Mouse (Mus musculus): ENCODE data around the gene Ltbr. TPM values are rescaled to one million over a fixed set of nuclear protein-coding genes. Genes with fewer than 3 reads are reported as not detected.

The Ltbr gene
- 50.3 and 70.1 TPM in 2 replicates for polyA plus RNA-seq (2015; fragmentation: Nextera tagmentation; extraction: Ambion mirVana)

DNA sequence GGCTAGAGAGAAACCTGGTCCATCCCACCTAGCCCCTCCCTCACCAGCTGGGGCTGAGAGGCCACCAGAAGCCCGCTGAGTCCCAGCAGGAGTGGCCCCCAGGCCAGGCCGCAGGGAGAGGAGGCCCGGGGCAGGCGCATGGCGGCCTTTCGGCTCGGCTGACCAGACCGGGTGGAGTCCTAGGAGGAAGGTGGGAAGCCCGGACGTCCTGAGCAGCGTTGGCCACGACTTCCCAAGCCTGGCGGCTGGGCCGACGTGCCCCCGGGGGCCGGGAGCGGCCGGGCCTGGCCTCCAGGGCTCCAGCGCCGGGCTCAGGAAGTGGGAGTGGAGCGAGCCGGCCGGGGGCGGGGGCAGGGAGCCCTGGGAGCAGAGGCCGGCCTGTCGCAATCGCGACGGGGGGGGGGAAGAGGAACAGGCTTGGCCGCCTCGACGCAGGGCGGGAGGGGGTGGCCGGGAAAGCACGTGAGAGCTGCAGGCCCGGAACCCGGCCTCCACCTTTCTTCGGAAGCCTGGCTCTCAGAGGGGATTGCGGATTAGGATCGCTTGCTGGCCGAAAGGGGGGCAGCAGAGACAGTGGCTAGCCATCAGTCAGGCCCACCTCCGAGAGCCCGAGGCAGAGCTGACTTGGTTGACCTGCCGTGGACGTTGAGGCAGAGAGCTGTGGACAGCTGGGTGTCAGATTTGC lies at the start of gene Ltbr:
Gene Ltbr (minus strand): TSS at position 340 of the 685 bp plus-strand sequence.

DNA sequence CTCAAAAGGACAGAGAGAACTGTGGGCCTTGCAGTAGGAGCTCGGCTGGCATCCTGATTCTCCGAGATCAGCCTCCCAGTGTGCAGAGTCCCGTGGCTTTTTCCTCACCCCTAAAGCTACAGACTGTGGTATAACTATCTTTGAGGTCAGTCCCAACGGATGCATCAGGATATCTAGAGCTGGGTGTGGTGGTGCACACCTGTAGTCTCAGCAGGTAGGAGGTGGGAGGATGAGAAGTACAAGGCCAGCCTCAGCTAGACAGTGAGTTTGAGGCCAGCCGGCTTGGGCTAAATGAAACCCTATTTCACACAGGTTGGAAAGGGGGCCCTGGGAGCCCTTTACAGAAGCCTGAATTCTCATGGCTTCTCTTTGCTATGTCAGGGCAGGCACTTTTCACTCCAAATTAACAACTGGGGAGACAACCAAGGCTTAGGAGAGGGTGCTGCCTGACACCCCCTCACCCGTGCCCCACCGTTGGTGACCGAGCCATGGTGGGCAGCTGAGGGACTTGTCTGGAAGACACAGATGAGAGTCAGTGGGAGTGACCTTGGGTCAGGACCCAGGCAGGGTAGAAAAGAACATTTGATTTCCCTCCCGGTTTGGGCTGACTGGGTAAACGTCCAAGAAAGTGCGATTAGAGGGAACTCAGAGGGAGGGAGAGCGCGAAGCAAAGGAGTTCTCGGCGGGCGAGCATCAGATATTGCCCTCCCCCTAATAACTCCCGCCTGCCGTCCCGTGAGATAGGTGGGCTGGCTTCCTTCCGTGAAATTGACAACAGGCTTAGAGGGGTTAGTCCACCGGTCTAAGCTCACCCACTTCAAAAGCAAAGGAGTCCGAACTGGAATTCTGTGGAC lies 35.3 kb upstream of the Ltbr start, which contains the start of gene Tnfrsf1a:
Gene Tnfrsf1a (plus strand): TSS at position 642 of the 854 bp plus-strand sequence.

DNA sequence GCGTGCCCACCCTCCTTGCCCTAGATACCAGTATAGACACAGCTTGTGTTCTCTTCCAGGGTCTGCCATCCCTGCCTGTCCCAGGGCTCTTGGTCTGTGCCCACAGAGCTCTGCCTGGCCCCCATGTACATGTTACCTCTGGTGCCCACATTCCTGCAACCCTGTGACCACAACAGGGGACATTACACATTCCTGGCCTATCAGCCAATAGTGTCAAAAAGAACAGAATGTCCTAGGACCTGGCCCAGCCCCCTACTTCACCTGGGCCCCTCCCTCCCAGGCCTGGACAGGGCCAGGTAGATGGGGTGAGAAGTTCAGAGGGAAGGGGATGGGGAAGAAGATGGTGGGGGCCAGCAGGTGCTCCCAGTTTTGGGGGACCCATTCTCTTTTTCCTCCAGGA lies 6.6 kb upstream of the Ltbr start, which contains the start of gene Scnn1a:
Gene Scnn1a (plus strand): TSS at position 337 of the 400 bp plus-strand sequence.

DNA sequence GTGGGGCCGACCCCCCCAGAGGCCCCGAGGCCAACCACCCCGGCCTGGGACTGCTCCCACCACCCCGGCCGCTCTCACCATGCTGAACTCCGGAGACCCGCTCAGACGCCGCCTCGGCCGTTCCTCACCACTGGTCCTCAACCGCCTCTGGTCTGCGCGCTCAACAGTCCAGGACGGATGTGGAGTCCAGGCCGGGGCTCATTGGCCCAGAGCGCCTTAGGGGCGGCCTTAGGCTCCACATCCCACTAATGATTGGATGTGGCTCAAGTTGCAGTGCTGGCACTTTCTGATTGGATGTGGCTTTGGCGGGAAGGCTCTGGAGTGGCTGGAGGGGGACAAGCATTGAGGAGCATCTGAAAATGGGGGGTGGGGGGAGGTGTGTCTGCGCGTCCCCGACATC lies 27.8 kb downstream of the Ltbr start, which contains the start of gene Tuba3a:
Gene Tuba3a (minus strand): TSS at position 153 of the 400 bp plus-strand sequence.

Other genes with a start within 250 kb of the Ltbr start
- 0.37 and 0.96 TPM in 2 replicates for gene Lpar5, start 246.0 kb downstream of the Ltbr start, polyA plus RNA-seq (2015; fragmentation: Nextera tagmentation; extraction: Ambion mirVana)
- gene Chd4, start 217.9 kb downstream of the Ltbr start, polyA plus RNA-seq (2015; fragmentation: Nextera tagmentation; extraction: Ambion mirVana): 41.4 and 42.5 TPM in 2 replicates
- gene Nop2, start 182.0 kb downstream of the Ltbr start, polyA plus RNA-seq (2015; fragmentation: Nextera tagmentation; extraction: Ambion mirVana): 17.8 and 24.3 TPM in 2 replicates
- gene Iffo1, start 168.6 kb downstream of the Ltbr start, polyA plus RNA-seq (2015; fragmentation: Nextera tagmentation; extraction: Ambion mirVana): 14.3 and 19.4 TPM in 2 replicates
- gene Gapdh, start 147.4 kb downstream of the Ltbr start, polyA plus RNA-seq (2015; fragmentation: Nextera tagmentation; extraction: Ambion mirVana): 886 and 1,355 TPM in 2 replicates
- 27.6 and 29.4 TPM in 2 replicates for gene Ncapd2, start 122.2 kb downstream of the Ltbr start, polyA plus RNA-seq (2015; fragmentation: Nextera tagmentation; extraction: Ambion mirVana)
- gene Mrpl51, start 122.1 kb downstream of the Ltbr start, polyA plus RNA-seq (2015; fragmentation: Nextera tagmentation; extraction: Ambion mirVana): 244 and 300 TPM in 2 replicates
- gene Vamp1, start 98.3 kb downstream of the Ltbr start, polyA plus RNA-seq (2015; fragmentation: Nextera tagmentation; extraction: Ambion mirVana): 5.4 and 12.5 TPM in 2 replicates
- gene Tapbpl, start 82.0 kb downstream of the Ltbr start, polyA plus RNA-seq (2015; fragmentation: Nextera tagmentation; extraction: Ambion mirVana): 10.2 and 11.4 TPM in 2 replicates
- 1.4 and 6.7 TPM in 2 replicates for gene Cd27, start 76.9 kb downstream of the Ltbr start, polyA plus RNA-seq (2015; fragmentation: Nextera tagmentation; extraction: Ambion mirVana)
- gene Tuba3a, start 27.8 kb downstream of the Ltbr start, polyA plus RNA-seq (2015; fragmentation: Nextera tagmentation; extraction: Ambion mirVana): not detected in 2 replicates
- gene Scnn1a, start 6.8 kb upstream of the Ltbr start, polyA plus RNA-seq (2015; fragmentation: Nextera tagmentation; extraction: Ambion mirVana): 1.2 and 1.6 TPM in 2 replicates
- 86.6 and 158 TPM in 2 replicates for gene Tnfrsf1a, start 35.5 kb upstream of the Ltbr start, polyA plus RNA-seq (2015; fragmentation: Nextera tagmentation; extraction: Ambion mirVana)
- 0.30 and 0.51 TPM in 2 replicates for gene Plekhg6, start 66.9 kb upstream of the Ltbr start, polyA plus RNA-seq (2015; fragmentation: Nextera tagmentation; extraction: Ambion mirVana)
- gene Cd9, start 180.9 kb upstream of the Ltbr start, polyA plus RNA-seq (2015; fragmentation: Nextera tagmentation; extraction: Ambion mirVana): 278 and 300 TPM in 2 replicates
- gene Vwf, start 232.9 kb upstream of the Ltbr start, polyA plus RNA-seq (2015; fragmentation: Nextera tagmentation; extraction: Ambion mirVana): 3.3 and 9.1 TPM in 2 replicates

Data from adrenal gland, postnatal 0 days (tissue).